Mouse (Mus musculus) c-Kit-negative CD71-positive TER-119-positive erythroid progenitor cells, embryonic 14.5 days (primary cell): ENCODE measurements around the gene Pex11b.
"Not testable (repeated sequence)": the region's sequence is repeated elsewhere in the genome, so short reads cannot be mapped to it uniquely, and the experiment has no call there.

Source experiments
- DNase-seq: peaks from one replicate; pipeline ENCODE4 v3.0.0-alpha.2; 2013; ENCODE audit warnings: low read depth, low spot score

Pex11b gene

GRCm38 (mm10) chr3:96634928-96635879 lies at the start of gene Pex11b, which contains the start of gene Gm42957:
Gene Pex11b (plus strand): TSS chr3:96635376.
Gene Gm42957 (plus strand): TSS chr3:96635474.
- DNase-seq: peak; percentile 52

DNA sequence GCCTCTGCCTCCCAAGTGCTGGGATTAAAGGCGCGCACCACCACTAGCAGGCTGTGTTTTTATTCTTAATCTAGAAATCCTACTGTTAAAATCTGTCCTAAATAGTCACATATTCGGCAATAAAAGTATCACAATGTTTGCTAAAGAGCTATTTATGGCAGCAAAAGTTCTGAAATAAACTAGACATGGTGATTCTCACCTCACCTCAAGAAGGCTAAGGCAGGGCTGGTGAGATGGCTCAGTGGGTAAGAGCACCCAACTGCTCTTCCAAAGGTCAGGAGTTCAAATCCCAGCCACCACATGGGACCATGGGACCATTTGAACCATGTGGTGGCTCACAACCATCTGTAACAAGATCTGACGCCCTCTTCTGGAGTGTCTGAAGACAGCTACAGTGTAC lies 44.5 kb upstream of the Pex11b start:
- DNase-seq: no peak

DNA sequence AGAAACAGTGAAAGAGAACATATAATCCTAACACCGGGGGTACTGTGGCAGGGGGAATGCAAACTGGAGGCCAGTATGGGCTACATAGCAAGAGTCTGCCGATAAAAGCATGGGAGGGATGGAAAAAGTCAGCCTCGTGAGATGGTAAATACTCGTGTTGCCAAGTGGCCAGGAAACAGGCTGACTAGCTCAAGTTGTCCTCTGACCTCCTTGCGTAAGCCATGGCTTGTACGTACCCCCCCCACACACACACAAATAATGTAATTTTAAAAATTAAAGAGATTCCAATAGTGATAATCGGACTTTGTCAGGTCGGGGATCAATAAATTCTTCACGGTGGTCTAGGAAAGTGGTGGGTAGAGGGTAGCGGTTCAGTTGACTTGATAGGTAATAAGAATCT lies 41.8 kb upstream of the Pex11b start:
- no peak for DNase-seq

DNA sequence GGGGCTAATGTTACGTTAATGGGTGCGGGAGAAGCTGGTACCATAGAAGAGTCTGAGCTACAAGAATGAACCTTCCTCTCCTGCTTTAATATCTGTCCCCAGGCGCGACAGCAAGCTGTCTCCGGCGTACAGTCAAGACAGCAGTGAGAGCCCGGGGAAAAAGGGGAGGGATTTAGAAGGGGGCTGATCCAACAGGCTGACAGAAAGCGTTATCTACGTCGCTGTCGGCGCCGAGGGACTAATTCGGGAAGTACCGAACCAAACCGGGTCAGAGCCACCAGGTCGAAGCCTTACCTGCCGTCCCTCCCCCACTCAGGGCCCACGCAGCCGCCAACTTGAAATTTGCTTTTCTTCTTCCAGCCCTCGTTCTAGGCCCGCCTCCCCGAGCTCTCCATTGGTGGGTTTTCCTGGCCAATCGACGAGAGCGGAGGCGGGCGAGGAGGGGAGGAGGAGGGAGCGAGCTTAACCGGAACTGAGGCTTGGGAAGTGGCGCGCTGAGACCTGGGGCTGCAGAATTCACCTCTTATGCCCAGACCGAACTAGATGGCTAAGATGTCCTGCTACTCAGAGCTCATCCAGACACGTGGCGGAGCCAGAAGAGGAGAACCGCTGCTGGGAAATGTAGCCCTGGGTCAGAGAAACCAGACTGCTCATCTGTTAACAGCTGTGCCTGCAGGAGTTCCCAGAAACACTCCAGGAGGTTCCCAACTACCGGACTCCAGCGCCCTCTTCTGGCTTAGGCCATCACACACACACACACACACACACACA lies 41.2 kb upstream of the Pex11b start, which contains the start of gene Polr3gl:
Gene Polr3gl, minus strand, starts transcription at position 392 of the 771 bp plus-strand sequence.
- peak; percentile 88 for DNase-seq

DNA sequence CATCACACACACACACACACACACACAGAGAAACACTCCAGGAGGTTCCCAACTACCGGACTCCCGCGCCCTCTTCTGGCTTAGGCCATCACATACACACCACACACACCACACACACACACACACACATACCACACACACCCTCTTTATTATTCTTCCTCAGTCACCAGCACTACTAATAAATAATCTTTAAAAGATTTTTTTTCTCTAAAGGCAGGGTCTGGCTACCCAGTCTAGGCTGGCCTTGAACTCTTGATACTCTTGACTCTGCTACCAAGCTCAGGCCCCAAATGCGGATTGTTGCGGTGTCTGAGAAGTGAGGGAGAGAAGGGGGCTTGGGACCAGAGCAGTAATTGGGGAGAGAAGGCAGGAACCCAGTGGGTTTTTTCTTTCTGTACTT lies 40.3 kb upstream of the Pex11b start:
- DNase-seq: no peak

DNA sequence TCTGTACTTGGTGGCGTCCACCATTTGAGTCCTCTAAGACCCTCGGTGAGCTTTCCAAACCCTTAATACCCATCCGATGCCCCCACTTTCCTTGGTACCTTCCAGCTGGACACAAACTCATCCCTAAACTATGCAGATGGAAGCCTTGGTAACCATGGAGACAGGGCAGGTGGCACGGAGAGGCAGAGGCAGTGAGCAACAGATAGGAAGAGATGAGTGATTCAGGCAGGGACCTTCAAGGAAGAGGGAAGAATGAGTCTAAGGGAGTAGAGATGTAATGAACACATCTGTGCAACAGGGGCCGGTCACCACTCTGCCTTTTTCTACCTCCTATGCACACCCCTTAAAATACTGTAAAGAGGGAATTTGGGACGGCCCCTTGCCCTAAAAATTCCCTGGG lies 39.5 kb upstream of the Pex11b start:
- no peak for DNase-seq

- DNase-seq: no peak
Measured at GRCm38 (mm10) chr3:96596228-96596707, 38.9 kb upstream of the Pex11b start, which contains the start of gene Ankrd34a. Gene Ankrd34a (plus strand): TSS chr3:96596636.

DNA sequence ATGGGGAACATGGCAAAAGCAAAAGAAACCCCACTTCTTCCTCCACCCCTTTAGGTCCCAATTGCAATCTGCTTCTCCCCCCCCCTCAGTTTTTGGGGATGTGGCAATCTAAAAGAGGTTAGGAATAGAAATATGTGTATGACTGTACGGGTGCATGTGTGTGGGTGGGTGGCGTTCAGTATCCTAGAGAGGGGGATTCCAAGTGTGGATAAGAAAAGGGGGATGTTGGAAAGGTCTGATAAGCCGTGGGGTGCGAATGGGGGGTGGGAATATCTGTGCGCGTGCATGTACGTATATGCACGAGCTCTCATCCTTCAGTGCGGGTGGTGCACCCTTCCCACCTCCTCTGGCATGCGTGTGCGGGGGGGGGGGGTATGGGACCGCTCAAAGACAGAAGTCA lies 38.3 kb upstream of the Pex11b start:
- no peak for DNase-seq

DNA sequence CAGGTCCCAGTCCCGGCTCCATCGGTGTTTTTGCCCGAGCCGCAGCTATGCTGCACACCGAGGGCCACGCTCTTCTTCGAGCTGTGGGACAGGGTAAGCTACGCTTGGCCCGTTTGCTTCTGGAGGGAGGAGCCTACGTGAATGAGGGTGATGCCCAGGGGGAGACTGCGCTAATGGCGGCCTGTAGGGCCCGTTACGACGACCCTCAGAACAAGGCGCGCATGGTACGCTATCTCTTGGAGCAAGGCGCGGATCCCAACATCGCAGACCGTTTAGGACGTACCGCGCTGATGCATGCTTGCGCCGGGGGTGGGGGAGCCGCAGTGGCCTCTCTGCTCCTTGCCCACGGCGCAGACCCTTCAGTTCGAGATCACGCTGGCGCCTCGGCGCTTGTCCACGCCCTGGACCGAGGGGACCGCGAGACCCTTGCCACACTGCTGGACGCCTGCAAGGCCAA lies 37.7 kb upstream of the Pex11b start:
- no peak for DNase-seq

- DNase-seq: no peak
Measured at GRCm38 (mm10) chr3:96598156-96599068, 36.8 kb upstream of the Pex11b start.

DNA sequence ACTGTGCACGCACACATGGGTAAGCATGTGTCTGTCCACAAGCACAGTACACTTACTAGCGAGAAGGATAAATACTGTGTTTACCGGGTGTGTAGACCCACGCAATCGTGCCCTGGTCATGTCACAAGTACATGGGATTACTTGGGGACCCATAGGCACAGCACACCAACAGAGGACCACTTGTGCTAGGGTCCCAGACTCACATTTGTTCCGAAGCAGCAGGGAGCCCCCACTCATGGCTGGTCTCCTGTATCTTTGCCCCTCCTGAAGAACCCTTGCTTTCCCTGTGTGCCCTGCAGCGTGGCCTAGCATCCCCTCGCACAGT lies 36.1 kb upstream of the Pex11b start:
- no peak for DNase-seq

GRCm38 (mm10) chr3:96599411-96599810 lies 35.8 kb upstream of the Pex11b start:
- DNase-seq: no peak

- no peak for DNase-seq
Measured at GRCm38 (mm10) chr3:96600639-96601250, 34.4 kb upstream of the Pex11b start, which contains the start of gene Lix1l. Gene Lix1l (plus strand): TSS chr3:96601149.

DNA sequence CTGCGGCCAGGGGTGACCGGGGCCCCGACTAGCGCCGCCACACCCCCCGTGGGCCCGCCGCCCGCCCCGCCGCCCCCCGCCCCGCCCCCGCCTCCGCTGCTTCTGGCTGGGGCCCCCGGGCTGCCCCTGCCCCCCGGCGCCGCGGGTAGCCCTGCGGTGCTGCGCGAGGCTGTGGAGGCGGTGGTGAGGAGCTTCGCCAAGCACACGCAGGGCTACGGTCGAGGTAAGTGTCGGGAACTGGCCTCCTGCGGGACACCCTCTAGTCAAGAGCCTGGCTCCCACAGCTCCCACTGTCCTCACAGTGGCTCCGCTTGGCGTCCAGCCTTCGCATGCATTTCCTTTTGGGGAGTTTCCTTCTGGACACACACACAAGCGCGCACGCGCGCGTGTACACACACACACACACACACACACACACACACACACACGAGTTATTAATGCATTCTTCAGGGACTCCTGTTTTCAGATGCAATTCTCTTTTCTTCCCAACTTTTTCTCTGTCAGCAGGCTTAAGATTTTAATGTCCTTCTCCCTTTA lies 33.9 kb upstream of the Pex11b start:
- no peak for DNase-seq

DNA sequence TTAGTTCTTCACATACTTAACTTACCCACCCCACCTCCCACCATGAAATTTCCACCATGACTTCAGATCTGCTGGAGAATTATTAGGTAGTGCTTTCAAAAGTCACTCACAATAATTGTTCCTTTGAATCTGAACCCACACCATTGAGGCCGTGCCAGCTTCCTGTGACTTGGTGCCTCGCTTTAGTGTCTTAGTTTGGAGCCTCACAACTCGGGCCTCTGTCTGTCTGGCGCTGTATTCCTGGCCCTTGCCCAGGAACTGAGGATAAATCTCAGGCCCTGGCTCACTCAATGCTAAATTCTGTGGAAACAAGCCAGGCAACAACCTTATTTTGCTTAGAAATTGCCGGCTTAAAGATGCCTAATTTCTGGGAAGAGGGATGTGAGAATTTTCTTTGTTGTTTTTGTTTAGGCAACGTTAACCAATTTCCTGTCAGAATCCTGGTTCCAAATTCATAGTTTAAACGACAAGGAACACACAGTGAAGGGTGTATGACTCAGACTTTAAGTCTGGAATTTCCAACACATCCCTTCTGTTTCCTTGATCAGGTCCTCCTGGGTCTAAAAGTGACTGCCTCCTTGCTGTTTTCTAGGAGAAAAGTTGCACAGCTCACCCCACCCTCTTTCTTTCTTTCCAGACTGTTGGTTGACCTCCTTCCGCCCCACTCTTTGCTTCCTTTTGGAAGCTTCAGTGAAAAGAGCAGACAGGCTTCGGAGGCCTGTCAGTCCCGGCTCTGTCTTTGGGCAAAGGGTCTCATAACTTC lies 33.1 kb upstream of the Pex11b start:
- no peak for DNase-seq

- no peak for DNase-seq
Measured at GRCm38 (mm10) chr3:96602704-96603084, 32.5 kb upstream of the Pex11b start.

DNA sequence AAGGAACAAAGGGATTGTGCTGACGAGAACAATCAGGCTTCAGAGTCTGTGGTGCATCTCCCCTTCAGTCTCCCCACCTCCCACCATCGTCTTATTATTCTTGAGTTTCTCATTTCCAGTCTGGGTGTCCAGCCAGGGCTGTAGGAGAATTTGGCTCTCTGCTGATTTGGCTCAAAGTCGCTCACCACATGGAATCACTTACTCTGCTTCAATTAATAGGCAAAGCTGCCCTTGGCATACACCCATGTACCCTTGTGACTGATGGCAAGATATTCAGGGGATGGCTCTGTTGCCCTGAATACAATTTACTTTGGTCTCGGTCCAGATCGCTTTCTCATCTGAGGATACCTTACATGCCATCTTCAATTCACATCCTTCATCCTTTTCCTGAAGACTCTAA lies 31.9 kb upstream of the Pex11b start:
- DNase-seq: no peak

DNA sequence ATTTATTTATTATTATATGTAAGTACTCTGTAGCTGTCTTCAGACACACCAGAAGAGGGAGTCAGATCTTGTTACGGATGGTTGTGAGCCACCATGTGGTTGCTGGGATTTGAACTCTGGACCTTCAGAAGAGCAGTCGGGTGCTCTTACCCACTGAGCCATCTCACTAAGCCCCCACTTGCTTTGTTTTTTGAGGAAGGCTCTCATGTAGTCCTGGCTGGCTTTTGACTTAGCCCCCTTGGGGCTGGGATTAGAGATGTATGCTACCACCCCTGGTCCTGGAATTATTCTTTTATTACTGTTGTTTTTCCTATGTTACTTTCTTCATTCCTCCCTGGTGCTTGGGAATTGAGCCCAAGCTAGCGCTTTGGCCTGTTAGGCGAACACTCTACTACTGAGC lies 29.2 kb upstream of the Pex11b start:
- not testable (repeated sequence) for DNase-seq

GRCm38 (mm10) chr3:96606618-96607017 lies 28.6 kb upstream of the Pex11b start:
- no peak for DNase-seq

GRCm38 (mm10) chr3:96617941-96618340 lies 17.2 kb upstream of the Pex11b start:
- no peak for DNase-seq
